Mouse (Mus musculus): ENCODE results near the gene Mical3. TPM values are rescaled to one million over a fixed set of nuclear protein-coding genes. Genes with fewer than 3 reads are reported as not detected.

Mical3 gene
- polyA plus RNA-seq, 2 experiments = 13.3 to 17.3 TPM

- TF ChIP-seq POLR2A (IDR thresholded peaks at IDR 0.05; ENCODE audit: borderline replicate concordance, extremely low read depth, insufficient read depth, insufficient read length) = no peak
- Histone ChIP-seq H3K27ac (replicated peaks; ENCODE audit: low read depth, low read length) (peak overlapping the region; percentile 53), H3K4me2 (replicated peaks; ENCODE audit: low read depth, low read length, severe bottlenecking) (no peak overlapping the region), H3K9me3 (ENCODE audit: control insufficient read depth, low read length) (no peaks in the 10 kb centered on the region), H3K9ac (ENCODE audit: low read depth, low read length, severe bottlenecking) (no peak overlapping the region), H3K36me3 (ENCODE audit: control insufficient read depth, insufficient read depth, low read length) (peaks cover 16% of the 10 kb centered on the region; the same call in 1 of the 2 replicates), H3K4me1 (ENCODE audit: control insufficient read depth, insufficient read depth, low read length) (peaks cover 10% of the 10 kb centered on the region; the same call in 1 of the 2 replicates), H3K27me3 (ENCODE audit: control insufficient read depth, insufficient read depth, low read length) (no peaks in the 10 kb centered on the region), H3K4me3 (replicated peaks; ENCODE audit: low read length) (no peak overlapping the region)
- DNase-seq (ENCODE audit: low spot score) = peak; percentile 46
- ATAC-seq (ENCODE audit: low FRiP score, low read depth) = peak; percentile 68; the same call in 1 of the 2 replicates
- 48% methylated on average over 18 of the region's 18 CpGs for WGBS
Observed at GRCm38 (mm10) chr6:120978019-120978621, 152.7 kb downstream of the Mical3 start.

GRCm38 (mm10) chr6:120976991-120977390, 153.8 kb downstream of the Mical3 start:
- no peak for TF ChIP-seq POLR2A (IDR thresholded peaks at IDR 0.05; ENCODE audit: borderline replicate concordance, extremely low read depth, insufficient read depth, insufficient read length)
- Histone ChIP-seq H3K4me1 (ENCODE audit: control insufficient read depth, insufficient read depth, low read length) (peaks cover 10% of the 10 kb centered on the region; the same call in 1 of the 2 replicates), H3K36me3 (ENCODE audit: control insufficient read depth, insufficient read depth, low read length) (peaks cover 16% of the 10 kb centered on the region; the same call in 1 of the 2 replicates), H3K9ac (ENCODE audit: low read depth, low read length, severe bottlenecking) (no peak overlapping the region), H3K27ac (replicated peaks; ENCODE audit: low read depth, low read length) (no peak overlapping the region), H3K4me2 (replicated peaks; ENCODE audit: low read depth, low read length, severe bottlenecking) (no peak overlapping the region), H3K27me3 (ENCODE audit: control insufficient read depth, insufficient read depth, low read length) (no peaks in the 10 kb centered on the region), H3K4me3 (replicated peaks; ENCODE audit: low read length) (no peak overlapping the region), H3K9me3 (ENCODE audit: control insufficient read depth, low read length) (no peaks in the 10 kb centered on the region)
- WGBS = 62% methylated on average over 11 of the region's 11 CpGs
- ATAC-seq (ENCODE audit: low FRiP score, low read depth) (no peak), DNase-seq (ENCODE audit: low spot score) (no peak)

- Histone ChIP-seq H3K27ac (replicated peaks; ENCODE audit: low read depth, low read length) (no peak overlapping the region), H3K9me3 (ENCODE audit: control insufficient read depth, low read length) (no peaks in the 10 kb centered on the region), H3K4me3 (replicated peaks; ENCODE audit: low read length) (no peak overlapping the region), H3K4me2 (replicated peaks; ENCODE audit: low read depth, low read length, severe bottlenecking) (no peak overlapping the region), H3K4me1 (ENCODE audit: control insufficient read depth, insufficient read depth, low read length) (peaks cover 10% of the 10 kb centered on the region; the same call in 1 of the 2 replicates), H3K36me3 (ENCODE audit: control insufficient read depth, insufficient read depth, low read length) (peaks cover 12% of the 10 kb centered on the region), H3K9ac (ENCODE audit: low read depth, low read length, severe bottlenecking) (no peak overlapping the region), H3K27me3 (ENCODE audit: control insufficient read depth, insufficient read depth, low read length) (no peaks in the 10 kb centered on the region)
- DNase-seq (ENCODE audit: low spot score) (no peak), ATAC-seq (ENCODE audit: low FRiP score, low read depth) (no peak)
- 60% methylated on average over 12 of the region's 12 CpGs for WGBS
- TF ChIP-seq POLR2A (IDR thresholded peaks at IDR 0.05; ENCODE audit: borderline replicate concordance, extremely low read depth, insufficient read depth, insufficient read length) = no peak
Observed at GRCm38 (mm10) chr6:120976097-120976496, 154.7 kb downstream of the Mical3 start.

GRCm38 (mm10) chr6:120971797-120972590, 158.8 kb downstream of the Mical3 start:
- no peak for TF ChIP-seq POLR2A (IDR thresholded peaks at IDR 0.05; ENCODE audit: borderline replicate concordance, extremely low read depth, insufficient read depth, insufficient read length)
- Histone ChIP-seq H3K27me3 (ENCODE audit: control insufficient read depth, insufficient read depth, low read length) (no peaks in the 10 kb centered on the region), H3K9me3 (ENCODE audit: control insufficient read depth, low read length) (no peaks in the 10 kb centered on the region), H3K36me3 (ENCODE audit: control insufficient read depth, insufficient read depth, low read length) (peaks cover 18% of the 10 kb centered on the region), H3K4me3 (replicated peaks; ENCODE audit: low read length) (no peak overlapping the region), H3K27ac (replicated peaks; ENCODE audit: low read depth, low read length) (no peak overlapping the region), H3K9ac (ENCODE audit: low read depth, low read length, severe bottlenecking) (no peak overlapping the region), H3K4me1 (ENCODE audit: control insufficient read depth, insufficient read depth, low read length) (no peaks in the 10 kb centered on the region), H3K4me2 (replicated peaks; ENCODE audit: low read depth, low read length, severe bottlenecking) (no peak overlapping the region)
- WGBS = 53% methylated on average over 14 of the region's 14 CpGs
- DNase-seq (ENCODE audit: low spot score) (peak; percentile 48), ATAC-seq (ENCODE audit: low FRiP score, low read depth) (peak; percentile 75)

- no peak for TF ChIP-seq POLR2A (IDR thresholded peaks at IDR 0.05; ENCODE audit: borderline replicate concordance, extremely low read depth, insufficient read depth, insufficient read length)
- H3K4me1 ChIP-seq (ENCODE audit: control insufficient read depth, insufficient read depth, low read length) = no peaks in the 10 kb centered on the region
- WGBS = 68% methylated on average over 8 of the region's 8 CpGs
- no peaks in the 10 kb centered on the region for H3K27me3 ChIP-seq (ENCODE audit: control insufficient read depth, insufficient read depth, low read length)
- H3K9ac ChIP-seq (ENCODE audit: low read depth, low read length, severe bottlenecking) = no peak overlapping the region
- peaks cover 18% of the 10 kb centered on the region for H3K36me3 ChIP-seq (ENCODE audit: control insufficient read depth, insufficient read depth, low read length)
- H3K4me3 ChIP-seq (replicated peaks; ENCODE audit: low read length) = no peak overlapping the region
- H3K4me2 ChIP-seq (replicated peaks; ENCODE audit: low read depth, low read length, severe bottlenecking) = no peak overlapping the region
- no peak for ATAC-seq (ENCODE audit: low FRiP score, low read depth)
- H3K9me3 ChIP-seq (ENCODE audit: control insufficient read depth, low read length) = no peaks in the 10 kb centered on the region
- DNase-seq (ENCODE audit: low spot score) = no peak
- no peak overlapping the region for H3K27ac ChIP-seq (replicated peaks; ENCODE audit: low read depth, low read length)
Observed at GRCm38 (mm10) chr6:120970939-120971796, 159.6 kb downstream of the Mical3 start.

Measured in limb, embryonic 14.5 days (tissue).